Mouse (Mus musculus): ENCODE measurements around the gene Fam126a. TPM values are rescaled to one million over a fixed set of nuclear protein-coding genes. Genes with fewer than 3 reads are reported as not detected.
A peak's percentile ranks its signal among the peaks of the same experiment; 100 is the strongest.

Gene Fam126a
- polyA plus RNA-seq, 1 experiment from 2014 or later, result 11.5 TPM

DNA sequence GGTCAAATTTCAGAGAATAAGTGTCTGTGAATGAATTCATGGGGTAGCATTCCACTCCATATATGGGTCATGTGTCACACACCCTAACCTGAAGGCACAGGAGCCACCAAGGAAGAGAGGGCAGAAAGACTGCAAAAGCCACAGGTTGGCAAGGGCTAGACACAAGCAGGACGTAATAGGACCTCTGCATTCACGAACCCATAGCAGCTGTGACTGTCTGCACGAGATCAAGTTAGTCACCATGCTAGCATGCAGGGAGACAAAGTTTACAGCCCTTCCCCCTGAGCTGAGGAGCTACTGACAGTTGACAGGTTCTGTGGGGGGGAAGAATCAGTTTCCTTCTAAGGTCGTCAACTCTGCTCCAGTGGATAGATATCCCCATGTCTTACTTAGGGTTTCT, 33.1 kb upstream of the Fam126a start:
- H3K4me2 ChIP-seq (replicated peaks; ENCODE audit: low read depth, low read length), result no peak overlapping the region
- no peaks in the 10 kb centered on the region for H3K4me1 ChIP-seq (ENCODE audit: insufficient read depth, low read depth, low read length)
- TF ChIP-seq EP300 (IDR thresholded peaks at IDR 0.05), result no peak
- TF ChIP-seq CTCF (IDR thresholded peaks at IDR 0.05), result no peak
- no peak overlapping the region for H3K27ac ChIP-seq (ENCODE audit: low read length)
- no peaks in the 10 kb centered on the region for H3K9me3 ChIP-seq (ENCODE audit: low read length)
- no peak overlapping the region for H3K4me3 ChIP-seq (ENCODE audit: low read depth, low read length)
- DNase-seq (ENCODE audit: low spot score), result no peak
- no peaks in the 10 kb centered on the region for H3K36me3 ChIP-seq (ENCODE audit: insufficient read depth, low read length)
- H3K9ac ChIP-seq (replicated peaks; ENCODE audit: low read depth), result no peak overlapping the region
- no peak for ATAC-seq
- no peaks in the 10 kb centered on the region for H3K27me3 ChIP-seq (replicated peaks; ENCODE audit: insufficient read depth, low read length)
- 60% methylated on average over 4 of the region's 4 CpGs for WGBS

DNA sequence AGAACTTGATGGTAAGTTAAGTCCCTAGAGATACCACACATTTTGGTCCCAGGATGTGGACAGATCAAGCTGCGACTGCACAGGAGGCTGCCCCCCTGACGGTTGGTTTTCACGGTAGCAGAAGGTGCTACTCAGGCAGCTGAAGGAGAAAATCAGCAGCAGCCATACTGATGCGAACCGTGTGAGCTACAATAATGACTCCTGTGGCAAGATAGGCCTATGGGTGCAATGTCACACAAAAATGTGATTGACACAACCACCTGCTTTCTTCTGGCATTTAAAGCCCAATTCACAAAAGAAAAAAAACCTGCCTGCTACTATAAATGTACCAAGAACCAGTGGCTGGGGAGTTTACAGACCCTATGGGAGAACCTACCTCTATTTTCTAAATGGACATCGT, 32.5 kb upstream of the Fam126a start:
- 80% methylated on average over 6 of the region's 6 CpGs for WGBS
- no peak for ATAC-seq
- TF ChIP-seq EP300 (IDR thresholded peaks at IDR 0.05) (no peak), CTCF (IDR thresholded peaks at IDR 0.05) (no peak)
- H3K27ac ChIP-seq (ENCODE audit: low read length), result no peak overlapping the region
- DNase-seq (ENCODE audit: low spot score), result no peak
- H3K4me1 ChIP-seq (ENCODE audit: insufficient read depth, low read depth, low read length), result no peaks in the 10 kb centered on the region
- H3K27me3 ChIP-seq (replicated peaks; ENCODE audit: insufficient read depth, low read length), result no peaks in the 10 kb centered on the region
- H3K4me2 ChIP-seq (replicated peaks; ENCODE audit: low read depth, low read length), result no peak overlapping the region
- H3K36me3 ChIP-seq (ENCODE audit: insufficient read depth, low read length), result no peaks in the 10 kb centered on the region
- H3K9me3 ChIP-seq (ENCODE audit: low read length), result no peaks in the 10 kb centered on the region
- no peak overlapping the region for H3K4me3 ChIP-seq (ENCODE audit: low read depth, low read length)
- no peak overlapping the region for H3K9ac ChIP-seq (replicated peaks; ENCODE audit: low read depth)

DNA sequence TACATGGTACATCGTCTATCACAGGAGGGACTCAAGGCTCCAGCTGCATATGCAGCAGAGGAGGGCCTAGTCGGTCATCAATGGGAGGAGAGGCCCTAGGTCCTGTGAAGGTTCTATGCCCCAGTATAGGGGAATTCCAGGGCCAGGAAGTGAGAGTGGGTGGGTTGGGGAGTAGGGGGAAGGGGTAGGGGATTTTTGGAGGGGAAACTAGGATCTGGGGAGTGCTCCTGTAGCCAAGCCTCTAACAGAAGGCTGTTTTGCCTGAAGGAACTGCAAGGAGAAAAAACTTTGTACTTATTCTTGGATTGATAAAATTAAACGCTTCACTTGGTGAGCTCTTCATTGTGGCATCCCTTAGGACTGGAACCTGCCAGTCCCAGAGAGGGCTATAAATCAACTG, 30.5 kb upstream of the Fam126a start:
- H3K4me2 ChIP-seq (replicated peaks; ENCODE audit: low read depth, low read length), result no peak overlapping the region
- H3K4me3 ChIP-seq (ENCODE audit: low read depth, low read length), result no peak overlapping the region
- TF ChIP-seq EP300 (IDR thresholded peaks at IDR 0.05) (no peak), CTCF (IDR thresholded peaks at IDR 0.05) (no peak)
- 65% methylated on average over 3 of the region's 3 CpGs for WGBS
- no peak for ATAC-seq
- no peaks in the 10 kb centered on the region for H3K4me1 ChIP-seq (ENCODE audit: insufficient read depth, low read depth, low read length)
- H3K36me3 ChIP-seq (ENCODE audit: insufficient read depth, low read length), result no peaks in the 10 kb centered on the region
- no peak overlapping the region for H3K27ac ChIP-seq (ENCODE audit: low read length)
- no peaks in the 10 kb centered on the region for H3K9me3 ChIP-seq (ENCODE audit: low read length)
- DNase-seq (ENCODE audit: low spot score), result no peak
- H3K9ac ChIP-seq (replicated peaks; ENCODE audit: low read depth), result no peak overlapping the region
- no peaks in the 10 kb centered on the region for H3K27me3 ChIP-seq (replicated peaks; ENCODE audit: insufficient read depth, low read length)

DNA sequence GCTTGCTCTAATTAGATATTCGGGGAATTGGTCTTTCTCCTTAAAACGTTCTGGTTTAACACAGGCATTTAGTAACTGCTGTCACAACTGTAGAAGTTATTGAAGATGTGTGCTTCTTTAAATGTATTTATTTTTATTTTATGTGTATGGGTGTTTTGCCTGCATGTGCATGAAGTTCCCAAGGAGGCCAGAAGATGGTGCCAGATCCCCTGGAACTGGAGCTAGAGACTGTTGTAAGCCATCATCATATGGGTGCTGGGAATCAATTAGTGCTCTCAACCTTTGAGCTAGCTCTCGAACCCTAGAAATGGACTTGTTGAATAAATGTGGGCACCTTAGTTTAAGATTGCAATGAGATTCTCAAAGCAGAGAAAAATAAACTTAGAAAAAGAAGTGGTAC, 27.1 kb upstream of the Fam126a start:
- Histone ChIP-seq H3K36me3 (ENCODE audit: insufficient read depth, low read length) (no peaks in the 10 kb centered on the region), H3K4me1 (ENCODE audit: insufficient read depth, low read depth, low read length) (no peaks in the 10 kb centered on the region), H3K4me3 (ENCODE audit: low read depth, low read length) (no peak overlapping the region), H3K9me3 (ENCODE audit: low read length) (no peaks in the 10 kb centered on the region), H3K4me2 (replicated peaks; ENCODE audit: low read depth, low read length) (no peak overlapping the region), H3K27ac (ENCODE audit: low read length) (no peak overlapping the region), H3K9ac (replicated peaks; ENCODE audit: low read depth) (no peak overlapping the region), H3K27me3 (replicated peaks; ENCODE audit: insufficient read depth, low read length) (no peaks in the 10 kb centered on the region)
- ATAC-seq (no peak), DNase-seq (ENCODE audit: low spot score) (no peak)
- TF ChIP-seq CTCF (IDR thresholded peaks at IDR 0.05), result peak; percentile 49
- TF ChIP-seq EP300 (IDR thresholded peaks at IDR 0.05), result no peak
- WGBS, result 68% methylated on average over 3 of the region's 3 CpGs

DNA sequence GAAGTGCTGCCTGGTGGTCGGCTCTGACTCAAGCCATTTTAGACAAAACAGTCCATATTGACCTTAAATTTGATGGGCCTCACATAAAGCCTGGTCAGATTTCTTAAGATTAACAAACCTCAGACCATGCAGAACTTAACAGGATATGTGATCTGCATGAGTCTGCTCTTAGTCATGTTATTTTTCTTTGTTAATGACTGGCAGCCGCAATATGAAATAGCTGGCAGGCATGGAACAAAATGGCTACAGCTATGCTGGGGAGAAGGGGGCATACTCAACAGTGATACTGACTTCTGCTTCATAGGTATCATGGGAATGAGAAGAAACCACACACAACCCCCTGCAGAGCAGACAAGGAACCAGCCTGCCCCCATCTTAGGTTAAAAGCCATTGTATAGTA, 26.4 kb upstream of the Fam126a start:
- Histone ChIP-seq H3K9ac (replicated peaks; ENCODE audit: low read depth) (no peak overlapping the region), H3K36me3 (ENCODE audit: insufficient read depth, low read length) (no peaks in the 10 kb centered on the region), H3K27ac (ENCODE audit: low read length) (no peak overlapping the region), H3K27me3 (replicated peaks; ENCODE audit: insufficient read depth, low read length) (no peaks in the 10 kb centered on the region), H3K4me1 (ENCODE audit: insufficient read depth, low read depth, low read length) (no peaks in the 10 kb centered on the region), H3K4me3 (ENCODE audit: low read depth, low read length) (no peak overlapping the region), H3K9me3 (ENCODE audit: low read length) (no peaks in the 10 kb centered on the region), H3K4me2 (replicated peaks; ENCODE audit: low read depth, low read length) (no peak overlapping the region)
- WGBS, result 93% methylated on average over 2 of the region's 2 CpGs
- no peak for TF ChIP-seq CTCF (IDR thresholded peaks at IDR 0.05)
- ATAC-seq, result no peak
- no peak for DNase-seq (ENCODE audit: low spot score)

DNA sequence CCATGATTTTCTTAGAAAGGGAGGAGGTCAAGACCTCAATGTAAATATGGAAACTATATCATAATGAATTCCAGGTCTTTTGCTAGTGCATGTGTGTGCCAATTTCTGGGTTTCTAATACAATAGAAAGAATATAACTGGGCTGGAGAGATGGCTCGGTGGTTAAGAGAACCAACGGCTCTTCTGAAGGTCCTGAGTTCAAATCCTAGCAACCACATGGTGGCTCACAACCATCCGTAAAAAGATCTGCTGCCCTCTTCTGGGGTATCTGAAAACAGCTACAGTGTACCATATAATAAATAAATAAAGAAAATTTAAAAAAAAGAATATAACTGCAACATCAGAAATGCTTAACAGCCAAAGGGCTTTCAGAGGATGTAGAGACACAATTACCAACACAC, 23.9 kb upstream of the Fam126a start:
- WGBS, result 91% methylated on average over 3 of the region's 3 CpGs
- no peak for ATAC-seq
- H3K27ac ChIP-seq (ENCODE audit: low read length), result no peak overlapping the region

More for the DNA sequence above, 23.9 kb upstream of the Fam126a start:
- H3K4me3 ChIP-seq (ENCODE audit: low read depth, low read length), result no peak overlapping the region
- TF ChIP-seq CTCF (IDR thresholded peaks at IDR 0.05), result peak; percentile 11; the same call in 1 of the 2 replicates
- no peak for TF ChIP-seq EP300 (IDR thresholded peaks at IDR 0.05)
- H3K27me3 ChIP-seq (replicated peaks; ENCODE audit: insufficient read depth, low read length), result no peaks in the 10 kb centered on the region
- H3K36me3 ChIP-seq (ENCODE audit: insufficient read depth, low read length), result no peaks in the 10 kb centered on the region
- no peak overlapping the region for H3K4me2 ChIP-seq (replicated peaks; ENCODE audit: low read depth, low read length)
- H3K9ac ChIP-seq (replicated peaks; ENCODE audit: low read depth), result no peak overlapping the region
- no peaks in the 10 kb centered on the region for H3K9me3 ChIP-seq (ENCODE audit: low read length)
- no peak for DNase-seq (ENCODE audit: low spot score)
- no peaks in the 10 kb centered on the region for H3K4me1 ChIP-seq (ENCODE audit: insufficient read depth, low read depth, low read length)

Measured in lung, postnatal 0 days (tissue).